Mouse (Mus musculus) forebrain, embryonic 16.5 days (tissue): Measurements from ENCODE around the gene Fbxo39. TPM values are rescaled to one million over a fixed set of nuclear protein-coding genes. Genes with fewer than 3 reads are reported as not detected.
"Not testable (repeated sequence)": the region's sequence is repeated elsewhere in the genome, so short reads cannot be mapped to it uniquely, and the experiment has no call there.

ENCODE experiments used
- ATAC-seq: fragments of 200-750 bp; cut with Nextera tagmentation; 2 replicates; pipeline ENCODE4 v1.8.0; 2017; ENCODE audit warnings: mild to moderate bottlenecking, moderate library complexity
- H3K27ac ChIP-seq: fragments of 300-500 bp; sonication (generic); 2 replicates; pipeline ENCODE4 v1.5.1; 2014; ENCODE audit warnings: low read length, control low read depth
- H3K27me3 ChIP-seq: fragments of 300-500 bp; sonication (generic); replicated peaks from 2 replicates; pipeline ENCODE4 v1.6.1; 2014; ENCODE audit warnings: low read length; ENCODE audit not compliant: control insufficient read depth, insufficient read depth
- H3K36me3 ChIP-seq: fragments of 300-500 bp; sonication (generic); 2 replicates; pipeline ENCODE4 v1.6.1; 2014; ENCODE audit not compliant: control insufficient read depth, insufficient read depth
- H3K4me1 ChIP-seq: fragments of 300-500 bp; sonication (generic); replicated peaks from 2 replicates; pipeline ENCODE4 v1.6.1; 2014; ENCODE audit warnings: low read length; ENCODE audit not compliant: control insufficient read depth, insufficient read depth
- H3K4me2 ChIP-seq: fragments of 300-500 bp; sonication (generic); 2 replicates; pipeline ENCODE4 v1.6.1; 2014; ENCODE audit warnings: mild to moderate bottlenecking, low read length, control low read depth
- H3K4me3 ChIP-seq: fragments of 300-500 bp; sonication (generic); replicated peaks from 2 replicates; pipeline ENCODE4 v1.5.1; 2014; ENCODE audit warnings: mild to moderate bottlenecking, low read length, control low read depth
- H3K9ac ChIP-seq: fragments of 300-500 bp; sonication (generic); replicated peaks from 2 replicates; pipeline ENCODE4 v1.6.1; 2014; ENCODE audit warnings: low read depth, low read length, control low read depth
- H3K9me3 ChIP-seq: fragments of 300-500 bp; sonication (generic); 2 replicates; pipeline ENCODE4 v1.6.1; 2016; ENCODE audit warnings: low read length; ENCODE audit not compliant: control insufficient read depth
- WGBS: fragments of 180-500 bp; shearing (Covaris S2); extraction: QIAGEN DNeasy Blood & Tissue Kit; methylation state at CpG from one replicate; pipeline ENCODE4 v1.1.7; 2014; 5-methylcytosine and 5-hydroxymethylcytosine counted together
- polyA plus RNA-seq: library from polyadenylated mRNA; unstranded; fragments of >200 nt; fragmentation: Nextera tagmentation; extraction: Ambion mirVana; gene quantifications from 2 replicates; pipeline ENCODE4 v1.2.1, GENCODE M21; 2015

Fbxo39 gene
- polyA plus RNA-seq, 1 experiment from 2014 or later, result not detected

DNA sequence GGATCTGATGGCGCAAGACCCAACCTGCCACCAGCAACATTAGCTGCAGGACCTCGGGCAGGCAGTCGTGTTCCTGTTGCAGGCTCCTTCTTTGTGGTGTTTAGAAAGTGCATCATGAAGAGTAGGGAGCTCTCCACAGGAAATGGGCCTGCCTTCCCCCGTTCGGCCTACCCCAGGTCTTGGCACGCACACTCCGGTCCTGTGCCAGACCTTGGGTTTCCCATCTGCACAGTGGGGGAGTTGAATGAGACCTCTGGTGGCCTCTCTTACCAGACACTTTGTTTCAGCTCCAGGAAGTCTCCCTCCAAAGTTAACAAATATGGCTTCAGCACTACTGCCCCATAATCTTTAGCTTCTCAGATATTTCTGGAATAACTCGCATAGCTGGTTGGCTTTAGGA is 22.5 kb downstream of the Fbxo39 start:
- WGBS, result 85% methylated on average over 8 of the region's 8 CpGs
- no peak for ATAC-seq
- Histone ChIP-seq H3K9ac (no peak overlapping the region), H3K4me2 (no peak overlapping the region), H3K9me3 (no peaks in the 10 kb centered on the region), H3K36me3 (no peaks in the 10 kb centered on the region), H3K27me3 (no peaks in the 10 kb centered on the region), H3K4me1 (peaks cover 7% of the 10 kb centered on the region), H3K27ac (no peak overlapping the region), H3K4me3 (no peak overlapping the region)

DNA sequence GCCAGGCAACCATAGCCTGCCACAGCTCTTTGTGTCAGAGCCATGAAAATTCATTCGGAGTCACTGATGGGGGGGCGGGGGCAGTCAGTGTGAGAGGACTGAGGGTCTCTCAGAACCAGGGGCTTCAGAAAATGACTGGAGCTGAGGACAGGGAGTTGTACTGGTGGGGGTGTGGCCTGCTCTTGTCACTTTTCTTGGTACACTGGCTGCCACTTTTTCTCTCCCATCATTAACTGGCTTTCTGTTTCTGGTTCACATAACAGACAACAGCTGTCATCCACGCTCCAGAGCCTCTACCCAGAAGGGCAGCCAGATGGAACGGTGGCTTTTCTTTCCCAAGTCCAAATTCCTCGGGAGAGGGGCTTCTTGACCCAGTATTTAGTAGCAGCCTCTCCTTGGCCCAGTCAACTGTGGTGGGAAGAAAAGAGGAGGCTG is 24.2 kb downstream of the Fbxo39 start:
- no peak for ATAC-seq
- Histone ChIP-seq H3K27ac (no peak overlapping the region), H3K27me3 (no peaks in the 10 kb centered on the region), H3K9ac (no peak overlapping the region), H3K36me3 (no peaks in the 10 kb centered on the region), H3K4me1 (peaks cover 9% of the 10 kb centered on the region), H3K4me2 (no peak overlapping the region), H3K4me3 (no peak overlapping the region), H3K9me3 (no peaks in the 10 kb centered on the region)
- 32% methylated on average over 5 of the region's 5 CpGs for WGBS

DNA sequence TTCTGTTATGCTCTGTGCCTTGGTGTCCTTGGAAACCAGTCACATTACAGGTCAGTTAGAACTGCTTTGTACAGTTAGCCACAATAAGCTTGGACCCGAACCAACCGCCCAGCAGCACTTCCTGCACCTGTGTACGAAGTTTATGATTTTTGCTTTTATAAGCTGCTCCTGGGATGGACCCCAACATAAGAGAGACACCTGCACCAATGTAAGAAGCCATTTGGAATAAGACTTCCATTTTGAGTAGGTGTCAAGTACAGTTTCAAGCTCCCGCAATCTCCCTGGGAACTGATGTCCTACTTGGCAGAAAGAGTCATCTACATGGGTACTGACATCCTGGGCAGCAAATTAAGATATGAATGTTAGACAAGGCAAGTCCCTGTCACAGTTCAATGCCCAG is 25.5 kb downstream of the Fbxo39 start:
- Histone ChIP-seq H3K4me1 (peaks cover 9% of the 10 kb centered on the region), H3K27ac (no peak overlapping the region), H3K9ac (no peak overlapping the region), H3K36me3 (no peaks in the 10 kb centered on the region), H3K27me3 (no peaks in the 10 kb centered on the region), H3K9me3 (no peaks in the 10 kb centered on the region), H3K4me2 (no peak overlapping the region), H3K4me3 (no peak overlapping the region)
- 80% methylated on average over 4 of the region's 4 CpGs for WGBS
- no peak for ATAC-seq

DNA sequence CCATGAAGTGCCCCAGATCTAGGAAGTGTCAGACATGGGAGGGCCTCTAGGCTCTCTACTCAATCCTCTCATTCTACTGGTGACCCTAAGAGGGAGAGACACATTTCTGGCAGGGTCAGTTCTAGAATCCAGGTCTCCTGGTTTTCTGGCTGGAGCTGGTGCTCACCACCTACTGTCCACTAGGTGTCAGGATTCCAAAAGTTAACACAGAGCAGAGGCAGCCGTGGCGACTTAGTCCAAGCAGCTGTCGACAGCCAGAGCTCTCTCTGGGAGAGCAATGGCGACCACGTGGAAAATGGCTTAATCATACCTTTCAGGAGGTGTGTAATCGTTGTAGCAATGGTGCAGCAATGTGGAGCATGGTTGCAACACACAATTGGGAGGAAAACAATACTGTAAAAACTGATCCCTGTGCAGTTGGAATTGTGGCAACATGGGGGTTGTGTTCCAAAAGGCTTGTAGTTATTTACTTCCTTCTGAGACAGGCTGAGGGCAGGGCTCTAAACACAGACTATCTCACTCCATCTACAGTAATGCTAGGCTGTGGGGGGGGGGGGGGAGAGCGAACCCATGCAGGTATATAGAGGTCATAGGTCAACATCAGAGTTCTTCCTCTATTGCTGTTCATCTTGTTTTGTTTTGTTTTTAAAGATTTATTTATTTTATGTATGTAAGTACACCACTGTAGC is 28.4 kb downstream of the Fbxo39 start:
- Histone ChIP-seq H3K4me1 (peaks cover 9% of the 10 kb centered on the region), H3K9me3 (no peaks in the 10 kb centered on the region), H3K27me3 (no peaks in the 10 kb centered on the region), H3K9ac (no peak overlapping the region), H3K4me3 (no peak overlapping the region), H3K4me2 (no peak overlapping the region), H3K27ac (no peak overlapping the region), H3K36me3 (no peaks in the 10 kb centered on the region)
- peak; percentile 83 for ATAC-seq
- 0% methylated on average over 6 of the region's 7 CpGs for WGBS

DNA sequence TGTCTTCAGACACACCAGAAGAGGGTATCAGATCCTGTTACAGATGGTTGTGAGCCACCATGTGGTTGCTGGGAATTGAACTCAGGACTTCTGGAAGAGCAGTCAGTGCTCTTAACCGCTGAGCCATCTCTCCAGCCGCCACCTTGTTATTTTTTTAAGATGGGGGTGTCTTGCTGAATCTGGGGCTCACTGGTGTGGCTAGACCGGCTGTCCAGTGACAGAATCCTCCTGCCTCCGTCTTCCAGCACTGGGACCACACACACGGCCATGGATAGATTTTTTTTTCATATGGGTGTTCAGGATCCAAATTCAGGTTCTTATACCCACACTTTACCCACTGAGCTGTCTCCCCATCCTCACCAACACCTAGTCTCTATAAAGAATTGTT is 29.0 kb downstream of the Fbxo39 start:
- not testable (repeated sequence) for H3K27ac ChIP-seq, ATAC-seq

DNA sequence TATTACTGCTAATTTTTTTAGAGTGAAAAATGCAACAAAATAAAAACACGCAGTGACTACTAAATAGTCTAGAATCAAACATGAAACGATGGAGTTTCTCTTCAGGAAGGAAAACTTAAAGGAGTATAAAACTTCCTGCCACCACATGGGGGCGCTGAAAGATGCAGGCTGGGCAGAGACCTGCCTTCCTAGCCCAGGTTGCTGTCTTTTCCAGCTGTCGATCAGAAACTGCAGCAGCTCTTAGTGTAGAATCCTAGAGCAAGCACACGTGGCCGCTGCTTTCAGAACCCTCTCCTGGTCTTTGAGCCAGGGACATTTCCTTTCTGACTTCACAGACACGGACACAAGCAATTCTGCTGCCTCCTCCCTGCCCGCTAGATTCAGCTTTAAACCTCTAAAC is 29.7 kb downstream of the Fbxo39 start:
- no peak overlapping the region for H3K4me3 ChIP-seq
- 27% methylated on average over 8 of the region's 8 CpGs for WGBS
- H3K27ac ChIP-seq, result no peak overlapping the region
- ATAC-seq, result no peak
- peaks cover 4% of the 10 kb centered on the region; the same call in 1 of the 2 replicates for H3K4me1 ChIP-seq
- no peaks in the 10 kb centered on the region for H3K27me3 ChIP-seq
- H3K9ac ChIP-seq, result no peak overlapping the region
- no peaks in the 10 kb centered on the region for H3K36me3 ChIP-seq
- no peak overlapping the region for H3K4me2 ChIP-seq
- H3K9me3 ChIP-seq, result no peaks in the 10 kb centered on the region

More for the DNA sequence above, 29.0 kb downstream of the Fbxo39 start:
- H3K36me3 ChIP-seq, H3K9me3 ChIP-seq, H3K27me3 ChIP-seq, H3K4me1 ChIP-seq, H3K4me3 ChIP-seq, H3K9ac ChIP-seq, H3K4me2 ChIP-seq: not testable (repeated sequence)
- 91% methylated on average over 5 of the region's 5 CpGs for WGBS

DNA sequence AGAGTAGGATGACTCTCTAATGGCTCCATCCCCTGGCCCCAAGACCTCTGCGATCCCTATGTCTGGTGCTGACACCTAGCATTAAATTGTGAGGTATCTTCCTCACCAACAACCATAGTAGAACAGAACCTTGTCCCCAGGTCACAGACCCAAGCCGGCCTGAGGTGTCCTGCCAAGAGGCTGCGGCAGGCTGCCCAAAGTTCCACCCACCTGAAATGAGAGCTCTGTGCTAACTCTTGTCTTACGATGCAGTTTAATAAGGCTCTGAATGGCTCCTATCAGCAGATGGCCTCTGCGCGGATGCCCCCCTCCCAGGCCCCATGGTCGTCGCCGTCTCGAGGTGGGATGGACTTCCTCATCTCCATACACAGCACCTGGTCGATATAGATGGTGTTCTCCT is 30.2 kb downstream of the Fbxo39 start:
- WGBS, result 85% methylated on average over 11 of the region's 11 CpGs

DNA sequence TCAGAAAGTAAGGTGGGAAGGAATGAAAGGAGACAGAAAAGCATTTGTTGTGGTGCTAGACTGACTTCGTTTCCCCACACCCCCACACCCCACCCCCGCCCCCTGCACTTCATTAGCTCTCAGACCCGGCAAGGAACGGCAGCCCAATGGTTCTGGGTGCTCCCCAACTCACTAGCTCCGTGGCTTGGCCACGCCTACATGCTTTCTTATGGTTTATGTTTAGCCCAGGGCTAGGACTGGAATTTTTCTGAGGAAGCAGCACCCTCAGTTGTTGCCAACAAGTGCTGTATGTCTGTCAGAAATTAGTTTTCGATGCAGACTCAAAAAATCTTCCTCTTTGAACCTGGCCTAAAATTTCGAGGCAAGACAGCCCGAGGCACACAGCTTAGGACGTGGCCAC is 34.3 kb downstream of the Fbxo39 start:
- no peaks in the 10 kb centered on the region for H3K36me3 ChIP-seq
- no peak overlapping the region for H3K9ac ChIP-seq
- H3K27me3 ChIP-seq, result no peaks in the 10 kb centered on the region
- peaks cover 4% of the 10 kb centered on the region; the same call in 1 of the 2 replicates for H3K4me1 ChIP-seq
- no peaks in the 10 kb centered on the region for H3K9me3 ChIP-seq
- H3K4me3 ChIP-seq, result no peak overlapping the region
- H3K27ac ChIP-seq, result no peak overlapping the region
- no peak for ATAC-seq
- 58% methylated on average over 10 of the region's 10 CpGs for WGBS
- H3K4me2 ChIP-seq, result no peak overlapping the region

More for the DNA sequence above, 30.2 kb downstream of the Fbxo39 start:
- Histone ChIP-seq H3K4me2 (no peak overlapping the region), H3K4me1 (peaks cover 6% of the 10 kb centered on the region; the same call in 1 of the 2 replicates), H3K9ac (no peak overlapping the region), H3K36me3 (no peaks in the 10 kb centered on the region), H3K27me3 (no peaks in the 10 kb centered on the region), H3K4me3 (no peak overlapping the region), H3K9me3 (no peaks in the 10 kb centered on the region), H3K27ac (no peak overlapping the region)
- no peak for ATAC-seq

DNA sequence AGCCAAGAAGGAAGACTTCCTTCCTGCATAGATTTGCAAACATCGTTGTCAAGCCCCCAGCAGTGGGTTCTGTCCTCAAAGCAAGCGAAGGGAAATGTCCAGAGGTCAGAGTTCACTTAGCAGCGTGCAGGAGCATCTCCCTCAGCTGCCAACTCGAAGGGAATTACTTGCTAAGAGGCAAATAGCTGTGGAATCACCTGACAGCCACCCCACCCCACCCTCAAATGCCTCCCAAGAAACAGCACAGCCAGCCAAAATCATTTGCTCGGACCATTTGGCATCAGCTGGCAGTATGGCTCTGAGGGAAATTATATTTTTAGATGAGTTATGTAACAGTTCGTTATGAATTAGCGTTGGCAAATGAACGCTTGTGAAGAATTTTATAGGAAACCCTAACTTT is 34.8 kb downstream of the Fbxo39 start:
- WGBS, result 58% methylated on average over 8 of the region's 8 CpGs
- Histone ChIP-seq H3K4me1 (peaks cover 4% of the 10 kb centered on the region; the same call in 1 of the 2 replicates), H3K4me2 (no peak overlapping the region), H3K4me3 (no peak overlapping the region), H3K27ac (no peak overlapping the region), H3K36me3 (no peaks in the 10 kb centered on the region), H3K27me3 (no peaks in the 10 kb centered on the region), H3K9me3 (no peaks in the 10 kb centered on the region), H3K9ac (no peak overlapping the region)
- no peak for ATAC-seq

DNA sequence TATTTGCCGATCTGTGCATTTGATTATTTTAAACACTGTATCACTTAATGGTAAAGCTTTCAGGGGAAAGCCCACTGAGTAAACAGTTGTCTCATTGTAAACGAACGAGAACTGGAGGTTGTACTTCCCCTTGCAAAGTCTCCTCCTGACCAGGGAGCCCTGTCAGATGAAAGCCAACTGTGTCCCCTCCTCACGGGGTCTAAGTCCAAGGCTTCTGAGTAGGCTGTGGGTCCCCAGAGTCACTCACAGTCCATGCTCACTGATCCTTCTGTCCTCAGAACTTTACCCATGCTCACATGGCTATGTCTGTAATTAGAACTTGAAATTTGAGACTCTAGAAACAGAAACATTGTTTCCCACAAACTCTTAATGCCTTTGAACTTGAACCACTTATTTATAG is 35.4 kb downstream of the Fbxo39 start:
- H3K27me3 ChIP-seq, result no peaks in the 10 kb centered on the region
- peaks cover 4% of the 10 kb centered on the region; the same call in 1 of the 2 replicates for H3K4me1 ChIP-seq
- H3K27ac ChIP-seq, result no peak overlapping the region
- H3K9me3 ChIP-seq, result no peaks in the 10 kb centered on the region
- H3K4me3 ChIP-seq, result no peak overlapping the region
- ATAC-seq, result no peak
- no peak overlapping the region for H3K4me2 ChIP-seq
- 75% methylated on average over 4 of the region's 4 CpGs for WGBS
- no peaks in the 10 kb centered on the region for H3K36me3 ChIP-seq
- H3K9ac ChIP-seq, result no peak overlapping the region
